Mouse (Mus musculus): ENCODE measurements around the gene Zfp949. TPM values are rescaled to one million over a fixed set of nuclear protein-coding genes. Genes with fewer than 3 reads are reported as not detected.
"Not testable (repeated sequence)": the region's sequence is repeated elsewhere in the genome, so short reads cannot be mapped to it uniquely, and the experiment has no call there.

Gene Zfp949
- polyA plus RNA-seq, 1 experiment from 2014 or later, result 16.1 TPM

DNA sequence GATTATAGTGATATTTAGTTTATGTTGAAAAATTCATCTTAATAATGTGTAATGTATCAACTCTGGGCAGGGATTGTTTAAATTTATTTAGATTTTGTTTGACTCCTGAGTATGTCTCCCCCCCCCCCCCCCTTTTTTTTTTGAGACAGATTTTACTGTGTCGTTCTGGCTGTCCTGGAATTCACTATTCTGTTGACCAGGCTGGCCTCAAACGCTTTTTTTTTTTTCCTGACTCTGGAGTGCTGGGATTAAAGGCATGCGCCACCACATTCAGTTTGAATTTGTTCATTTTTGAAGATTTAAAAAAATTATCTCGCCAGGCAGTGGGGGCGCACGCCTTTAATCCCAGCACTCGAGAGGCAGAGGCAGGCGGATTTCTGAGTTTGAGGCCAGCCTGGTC lies 1.2 kb upstream of the Zfp949 start:
- Histone ChIP-seq H3K9me3 (ENCODE audit: control insufficient read depth, low read depth, low read length) (no peaks in the 10 kb centered on the region), H3K4me2 (replicated peaks; ENCODE audit: low read depth, low read length) (no peak overlapping the region), H3K36me3 (ENCODE audit: control insufficient read depth, insufficient read depth, low read length) (no peaks in the 10 kb centered on the region), H3K27me3 (ENCODE audit: control insufficient read depth, insufficient read depth, low read length) (no peaks in the 10 kb centered on the region), H3K27ac (ENCODE audit: low read length) (no peak overlapping the region), H3K4me1 (ENCODE audit: control insufficient read depth, insufficient read depth, low read length) (peaks cover 4% of the 10 kb centered on the region; the same call in 1 of the 2 replicates), H3K4me3 (ENCODE audit: low read depth, low read length) (no peak overlapping the region), H3K9ac (replicated peaks; ENCODE audit: low read depth, low read length) (no peak overlapping the region)
- ATAC-seq (ENCODE audit: insufficient number of reproducible peaks, insufficient read depth, low FRiP score, low read depth), result no peak
- whole genome bisulfite sequencing, result 60% methylated on average over 8 of the region's 8 CpGs

DNA sequence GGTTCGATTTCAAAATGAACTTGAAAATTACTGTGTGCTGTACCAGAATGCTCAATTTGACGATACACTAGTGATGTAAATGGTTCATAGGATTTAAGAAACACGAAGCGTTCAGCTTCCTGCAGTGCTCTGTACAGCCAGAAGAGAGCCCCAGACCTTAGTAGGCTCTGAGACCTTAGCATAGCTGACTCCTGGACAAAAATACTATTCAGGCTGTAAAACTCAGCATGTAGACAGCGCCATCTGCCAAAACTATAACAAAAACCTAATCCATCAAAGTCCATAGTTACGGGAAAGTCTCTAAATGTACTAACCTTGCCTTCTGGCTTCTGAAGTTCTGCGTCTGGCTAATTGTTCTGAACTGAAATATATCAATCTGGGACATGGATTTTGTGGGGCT lies 550 bp upstream of the Zfp949 start:
- no peak overlapping the region for H3K27ac ChIP-seq (ENCODE audit: low read length)
- WGBS, result 25% methylated on average over 7 of the region's 7 CpGs
- H3K4me3 ChIP-seq (ENCODE audit: low read depth, low read length), result peak overlapping the region; percentile 70

DNA sequence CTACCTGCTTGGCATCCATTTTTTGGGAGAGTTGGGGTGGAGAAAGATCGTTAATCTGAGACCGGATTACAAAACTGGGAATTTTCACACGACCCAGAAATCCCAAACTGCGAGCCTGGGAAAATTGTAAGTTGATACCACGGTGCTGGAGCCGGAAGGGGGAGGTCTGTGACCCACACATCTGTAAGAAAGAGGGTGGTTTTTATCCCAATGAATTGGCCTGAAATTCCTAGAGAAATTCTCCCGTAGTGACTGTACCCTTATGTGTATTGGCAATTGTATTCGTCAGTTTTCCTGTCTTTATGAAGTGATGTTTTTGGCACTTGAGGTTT lies 760 bp downstream of the Zfp949 start:
- no peak for ATAC-seq (ENCODE audit: insufficient number of reproducible peaks, insufficient read depth, low FRiP score, low read depth)

More for the DNA sequence above, 550 bp upstream of the Zfp949 start:
- Histone ChIP-seq H3K36me3 (ENCODE audit: control insufficient read depth, insufficient read depth, low read length) (no peaks in the 10 kb centered on the region), H3K4me1 (ENCODE audit: control insufficient read depth, insufficient read depth, low read length) (peaks cover 4% of the 10 kb centered on the region; the same call in 1 of the 2 replicates), H3K9me3 (ENCODE audit: control insufficient read depth, low read depth, low read length) (no peaks in the 10 kb centered on the region), H3K27me3 (ENCODE audit: control insufficient read depth, insufficient read depth, low read length) (no peaks in the 10 kb centered on the region), H3K9ac (replicated peaks; ENCODE audit: low read depth, low read length) (0 out of 2 replicates have a peak overlapping the region, but pooled peaks have one; percentile 57), H3K4me2 (replicated peaks; ENCODE audit: low read depth, low read length) (peak overlapping the region; percentile 69)
- ATAC-seq (ENCODE audit: insufficient number of reproducible peaks, insufficient read depth, low FRiP score, low read depth), result peak; percentile 50; the same call in 1 of the 2 replicates

DNA sequence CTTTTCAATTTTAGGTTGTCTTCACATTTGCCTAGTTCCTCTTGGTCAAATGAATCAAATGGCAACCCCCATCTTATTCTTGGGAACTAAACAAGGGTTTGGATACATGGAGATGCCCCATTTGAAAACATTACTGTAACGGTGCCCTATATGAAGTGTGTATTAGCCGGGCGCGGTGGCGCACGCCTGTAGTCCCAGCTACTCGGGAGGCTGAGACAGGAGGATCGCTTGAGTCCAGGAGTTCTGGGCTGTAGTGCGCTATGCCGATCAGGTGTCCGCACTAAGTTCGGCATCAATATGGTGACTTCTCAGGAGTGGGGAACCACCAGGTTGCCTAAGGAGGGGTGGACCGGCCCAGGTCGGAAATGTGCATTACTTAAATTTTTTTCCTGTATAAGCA lies 5.3 kb downstream of the Zfp949 start:
- H3K9me3 ChIP-seq (ENCODE audit: control insufficient read depth, low read depth, low read length), result no peaks in the 10 kb centered on the region
- H3K36me3 ChIP-seq (ENCODE audit: control insufficient read depth, insufficient read depth, low read length), result no peaks in the 10 kb centered on the region; the same call in 1 of the 2 replicates
- H3K4me3 ChIP-seq (ENCODE audit: low read depth, low read length), result no peak overlapping the region
- no peak for ATAC-seq (ENCODE audit: insufficient number of reproducible peaks, insufficient read depth, low FRiP score, low read depth)
- H3K4me1 ChIP-seq (ENCODE audit: control insufficient read depth, insufficient read depth, low read length), result peaks cover 4% of the 10 kb centered on the region; the same call in 1 of the 2 replicates
- no peak overlapping the region for H3K27ac ChIP-seq (ENCODE audit: low read length)
- H3K4me2 ChIP-seq (replicated peaks; ENCODE audit: low read depth, low read length), result no peak overlapping the region
- H3K27me3 ChIP-seq (ENCODE audit: control insufficient read depth, insufficient read depth, low read length), result no peaks in the 10 kb centered on the region
- no peak overlapping the region for H3K9ac ChIP-seq (replicated peaks; ENCODE audit: low read depth, low read length)
- 98% methylated on average over 14 of the region's 14 CpGs for WGBS

More for the DNA sequence above, 760 bp downstream of the Zfp949 start:
- peak overlapping the region; percentile 69; the same call in 1 of the 2 replicates for H3K27ac ChIP-seq (ENCODE audit: low read length)
- H3K4me3 ChIP-seq (ENCODE audit: low read depth, low read length), result peak overlapping the region; percentile 70
- H3K9me3 ChIP-seq (ENCODE audit: control insufficient read depth, low read depth, low read length), result no peaks in the 10 kb centered on the region
- 3% methylated on average over 8 of the region's 8 CpGs for WGBS
- no peaks in the 10 kb centered on the region for H3K27me3 ChIP-seq (ENCODE audit: control insufficient read depth, insufficient read depth, low read length)
- H3K4me2 ChIP-seq (replicated peaks; ENCODE audit: low read depth, low read length), result peak overlapping the region; percentile 69
- peak overlapping the region; percentile 57 for H3K9ac ChIP-seq (replicated peaks; ENCODE audit: low read depth, low read length)
- H3K36me3 ChIP-seq (ENCODE audit: control insufficient read depth, insufficient read depth, low read length), result no peaks in the 10 kb centered on the region
- peaks cover 4% of the 10 kb centered on the region; the same call in 1 of the 2 replicates for H3K4me1 ChIP-seq (ENCODE audit: control insufficient read depth, insufficient read depth, low read length)

DNA sequence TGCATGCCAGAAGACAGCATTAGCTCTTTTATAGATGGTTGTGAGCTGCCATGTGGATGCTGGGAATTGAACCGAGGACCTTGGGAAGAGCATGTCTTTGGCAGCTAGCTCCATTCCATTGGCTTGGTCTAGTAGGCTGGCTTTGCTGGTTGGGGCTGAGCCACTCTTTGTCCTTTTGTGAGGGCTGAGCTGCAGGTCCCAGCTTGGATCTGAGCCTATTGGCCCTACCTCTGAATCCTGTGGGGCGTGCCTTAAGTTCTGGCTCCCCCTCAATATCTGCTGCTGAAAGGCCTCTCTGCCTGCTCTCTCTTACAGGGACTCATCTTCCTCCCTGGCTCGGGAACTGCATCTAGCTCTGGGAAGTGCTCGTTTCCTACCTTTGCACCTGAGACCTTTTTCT lies 10.3 kb downstream of the Zfp949 start:
- 83% methylated on average over 4 of the region's 4 CpGs for WGBS
- Histone ChIP-seq H3K9ac (replicated peaks; ENCODE audit: low read depth, low read length) (no peak overlapping the region), H3K27me3 (ENCODE audit: control insufficient read depth, insufficient read depth, low read length) (no peaks in the 10 kb centered on the region), H3K27ac (ENCODE audit: low read length) (no peak overlapping the region), H3K4me1 (ENCODE audit: control insufficient read depth, insufficient read depth, low read length) (no peaks in the 10 kb centered on the region), H3K9me3 (ENCODE audit: control insufficient read depth, low read depth, low read length) (no peaks in the 10 kb centered on the region), H3K36me3 (ENCODE audit: control insufficient read depth, insufficient read depth, low read length) (peaks cover 3% of the 10 kb centered on the region; the same call in 1 of the 2 replicates), H3K4me3 (ENCODE audit: low read depth, low read length) (no peak overlapping the region), H3K4me2 (replicated peaks; ENCODE audit: low read depth, low read length) (no peak overlapping the region)
- ATAC-seq (ENCODE audit: insufficient number of reproducible peaks, insufficient read depth, low FRiP score, low read depth), result no peak

DNA sequence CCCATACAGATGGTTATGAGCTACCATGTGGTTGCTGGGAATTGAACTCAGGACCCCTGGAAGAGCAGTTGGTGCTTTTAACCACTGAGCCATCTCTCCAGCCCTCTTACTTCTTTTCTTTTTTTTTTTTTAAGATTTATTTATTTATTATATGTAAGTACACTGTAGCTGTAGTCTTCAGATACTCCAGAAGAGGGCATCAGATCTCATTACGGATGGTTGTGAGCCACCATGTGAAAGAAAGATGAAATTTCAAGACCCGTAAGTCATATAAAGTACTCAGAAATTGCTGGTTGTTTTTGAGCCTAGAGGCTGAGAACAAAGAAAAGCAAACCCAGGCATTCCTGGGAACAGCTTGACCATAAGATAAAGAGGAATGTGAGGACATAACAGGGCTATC lies 13.7 kb downstream of the Zfp949 start:
- not testable (repeated sequence) for H3K9me3 ChIP-seq (ENCODE audit: control insufficient read depth, low read depth, low read length); ATAC-seq (ENCODE audit: insufficient number of reproducible peaks, insufficient read depth, low FRiP score, low read depth); H3K36me3 ChIP-seq (ENCODE audit: control insufficient read depth, insufficient read depth, low read length); H3K9ac ChIP-seq (replicated peaks; ENCODE audit: low read depth, low read length); H3K4me3 ChIP-seq (ENCODE audit: low read depth, low read length); H3K4me1 ChIP-seq (ENCODE audit: control insufficient read depth, insufficient read depth, low read length); H3K4me2 ChIP-seq (replicated peaks; ENCODE audit: low read depth, low read length); H3K27ac ChIP-seq (ENCODE audit: low read length); H3K27me3 ChIP-seq (ENCODE audit: control insufficient read depth, insufficient read depth, low read length)
- WGBS, result 94% methylated on average over 2 of the region's 2 CpGs

DNA sequence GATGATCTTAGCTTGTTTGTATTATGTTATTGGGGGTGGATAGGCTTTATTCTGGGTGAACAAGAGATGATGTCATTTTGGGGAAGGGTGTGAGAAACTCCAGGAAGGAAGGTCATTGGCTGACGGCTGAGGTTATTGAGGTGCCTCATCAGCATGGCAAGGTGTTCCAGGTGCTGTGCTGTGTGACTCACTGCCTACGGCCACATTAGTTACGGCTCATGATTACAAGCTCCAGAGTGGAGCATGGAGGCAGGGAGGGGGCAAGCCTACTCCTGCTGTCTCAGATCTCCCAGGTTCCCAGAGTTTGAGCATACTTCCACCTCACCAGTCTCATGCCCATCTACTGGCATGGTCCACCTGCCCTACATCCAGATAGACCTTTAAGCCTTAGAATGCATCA lies 22.7 kb downstream of the Zfp949 start:
- not testable (repeated sequence) for H3K4me3 ChIP-seq (ENCODE audit: low read depth, low read length); H3K4me2 ChIP-seq (replicated peaks; ENCODE audit: low read depth, low read length); H3K4me1 ChIP-seq (ENCODE audit: control insufficient read depth, insufficient read depth, low read length); ATAC-seq (ENCODE audit: insufficient number of reproducible peaks, insufficient read depth, low FRiP score, low read depth); H3K27me3 ChIP-seq (ENCODE audit: control insufficient read depth, insufficient read depth, low read length); H3K9ac ChIP-seq (replicated peaks; ENCODE audit: low read depth, low read length); H3K27ac ChIP-seq (ENCODE audit: low read length)
- WGBS, result 95% methylated on average over 3 of the region's 3 CpGs
- peaks cover 26% of the 10 kb centered on the region for H3K9me3 ChIP-seq (ENCODE audit: control insufficient read depth, low read depth, low read length)
- peaks cover 31% of the 10 kb centered on the region for H3K36me3 ChIP-seq (ENCODE audit: control insufficient read depth, insufficient read depth, low read length)

DNA sequence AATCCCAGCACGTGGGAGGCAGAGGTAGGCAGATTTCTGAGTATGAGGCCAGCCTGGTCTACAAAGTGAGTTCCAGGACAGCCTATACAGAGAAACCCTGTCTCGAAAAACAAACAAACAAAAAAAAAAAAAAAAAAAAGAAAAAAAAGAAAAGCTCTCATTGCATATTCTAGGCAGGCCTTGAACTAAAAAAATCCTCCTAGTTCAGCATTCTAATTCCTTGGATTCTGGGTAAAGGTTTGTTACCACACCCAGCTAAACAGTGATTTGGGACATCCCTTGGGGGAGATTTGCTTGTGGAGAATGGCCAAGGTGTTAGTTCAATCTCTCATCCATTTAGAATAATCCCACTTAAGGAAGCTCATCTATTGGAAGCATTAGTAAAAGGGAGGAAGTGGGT lies 32.8 kb downstream of the Zfp949 start, which contains the start of gene Trim43a:
Gene Trim43a (plus strand): TSS at position 301 of the 400 bp plus-strand sequence.
- not testable (repeated sequence) for H3K27me3 ChIP-seq (ENCODE audit: control insufficient read depth, insufficient read depth, low read length); H3K4me1 ChIP-seq (ENCODE audit: control insufficient read depth, insufficient read depth, low read length); H3K4me3 ChIP-seq (ENCODE audit: low read depth, low read length); H3K9ac ChIP-seq (replicated peaks; ENCODE audit: low read depth, low read length); H3K27ac ChIP-seq (ENCODE audit: low read length); H3K9me3 ChIP-seq (ENCODE audit: control insufficient read depth, low read depth, low read length); H3K36me3 ChIP-seq (ENCODE audit: control insufficient read depth, insufficient read depth, low read length); ATAC-seq (ENCODE audit: insufficient number of reproducible peaks, insufficient read depth, low FRiP score, low read depth); H3K4me2 ChIP-seq (replicated peaks; ENCODE audit: low read depth, low read length)
- WGBS, result 86% methylated on average over 2 of the region's 2 CpGs

DNA sequence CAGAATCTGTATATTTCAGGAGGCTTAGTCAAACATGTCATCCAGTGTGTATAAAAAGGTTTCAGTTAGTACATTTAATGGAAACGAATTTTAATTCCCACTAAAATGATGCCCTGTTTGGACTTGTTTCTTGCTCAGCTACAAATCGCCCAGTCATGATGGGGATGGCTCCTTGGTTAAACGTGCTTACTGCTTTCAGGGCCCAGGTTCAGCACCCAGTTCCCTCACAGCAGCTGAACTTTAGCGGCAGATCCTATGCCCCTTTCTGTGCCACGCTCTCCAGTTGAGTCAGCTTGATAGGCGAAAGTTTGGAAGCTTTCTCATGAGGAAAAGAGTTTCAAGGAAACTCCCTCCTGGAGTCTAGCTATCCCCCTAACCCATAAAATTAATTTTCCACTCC lies 45.9 kb downstream of the Zfp949 start:
- not testable (repeated sequence) for H3K4me2 ChIP-seq (replicated peaks; ENCODE audit: low read depth, low read length); H3K9me3 ChIP-seq (ENCODE audit: control insufficient read depth, low read depth, low read length); H3K27ac ChIP-seq (ENCODE audit: low read length); H3K4me3 ChIP-seq (ENCODE audit: low read depth, low read length); H3K9ac ChIP-seq (replicated peaks; ENCODE audit: low read depth, low read length); H3K27me3 ChIP-seq (ENCODE audit: control insufficient read depth, insufficient read depth, low read length); H3K36me3 ChIP-seq (ENCODE audit: control insufficient read depth, insufficient read depth, low read length); ATAC-seq (ENCODE audit: insufficient number of reproducible peaks, insufficient read depth, low FRiP score, low read depth); H3K4me1 ChIP-seq (ENCODE audit: control insufficient read depth, insufficient read depth, low read length)
- WGBS, result 62% methylated on average over 6 of the region's 6 CpGs

Measured in stomach, embryonic 14.5 days (tissue).